Mouse (Mus musculus) forebrain, embryonic 11.5 days (tissue): Measurements from ENCODE around the gene Fam219a. TPM values are rescaled to one million over a fixed set of nuclear protein-coding genes. Genes with fewer than 3 reads are reported as not detected.

ENCODE experiments used
- ATAC-seq: fragments of 200-750 bp; cut with Nextera tagmentation; replicated peaks from 2 replicates; pipeline ENCODE4 v1.8.0; 2017; ENCODE audit warnings: moderate TSS enrichment; ENCODE audit not compliant: low FRiP score
- DNase-seq: peaks from one replicate; pipeline ENCODE4 v3.0.0-alpha.2; 2017; ENCODE audit warnings: low spot score
- H3K27ac ChIP-seq: fragments of 300-500 bp; sonication (generic); 2 replicates; pipeline ENCODE4 v1.5.1; 2014; ENCODE audit warnings: low read depth, low read length
- H3K27me3 ChIP-seq: fragments of 300-500 bp; sonication (generic); 2 replicates; pipeline ENCODE4 v1.6.1; 2014; ENCODE audit warnings: mild to moderate bottlenecking, low read length, mixed read lengths; ENCODE audit not compliant: control insufficient read depth, insufficient read depth
- H3K36me3 ChIP-seq: fragments of 300-500 bp; sonication (generic); 2 replicates; pipeline ENCODE4 v1.6.1; 2014; ENCODE audit warnings: mild to moderate bottlenecking, low read length, moderate library complexity, mixed read lengths; ENCODE audit not compliant: control insufficient read depth, insufficient read depth
- H3K4me1 ChIP-seq: fragments of 300-500 bp; sonication (generic); replicated peaks from 2 replicates; pipeline ENCODE4 v1.6.1; 2014; ENCODE audit warnings: low read length, mixed read lengths; ENCODE audit not compliant: control insufficient read depth, insufficient read depth
- H3K4me2 ChIP-seq: fragments of 300-500 bp; sonication (generic); 2 replicates; pipeline ENCODE4 v1.6.1; 2014; ENCODE audit warnings: low read depth, mild to moderate bottlenecking, low read length, moderate library complexity, mixed read lengths; ENCODE audit not compliant: severe bottlenecking
- H3K4me3 ChIP-seq: fragments of 300-500 bp; sonication (generic); 2 replicates; pipeline ENCODE4 v1.5.1; 2014; ENCODE audit warnings: low read depth, low read length
- H3K9ac ChIP-seq: fragments of 300-500 bp; sonication (generic); 2 replicates; pipeline ENCODE4 v1.6.1; 2014; ENCODE audit warnings: low read length
- H3K9me3 ChIP-seq: fragments of 300-500 bp; sonication (generic); 2 replicates; pipeline ENCODE4 v1.6.1; 2016; ENCODE audit warnings: low read length, mixed read lengths; ENCODE audit not compliant: control insufficient read depth
- WGBS: fragments of 180-500 bp; shearing (Covaris S2); extraction: QIAGEN DNeasy Blood & Tissue Kit; methylation state at CpG from one replicate; pipeline ENCODE4 v1.1.7; 2014; 5-methylcytosine and 5-hydroxymethylcytosine counted together
- polyA plus RNA-seq: library from polyadenylated mRNA; unstranded; fragments of >200 nt; fragmentation: Nextera tagmentation; extraction: Ambion mirVana; gene quantifications from 2 replicates; pipeline ENCODE4 v1.2.1, GENCODE M21; 2014

The Fam219a gene
- polyA plus RNA-seq, 1 experiment from 2014 or later = 6.7 TPM

- H3K9ac ChIP-seq = no peak overlapping the region
- DNase-seq (no peak), ATAC-seq (no peak)
- H3K27me3 ChIP-seq = peaks cover 20% of the 10 kb centered on the region
- no peak overlapping the region for H3K4me3 ChIP-seq
- no peaks in the 10 kb centered on the region for H3K36me3 ChIP-seq
- H3K9me3 ChIP-seq = no peaks in the 10 kb centered on the region
- H3K4me1 ChIP-seq = peaks cover 7% of the 10 kb centered on the region
- H3K4me2 ChIP-seq = no peak overlapping the region
- H3K27ac ChIP-seq = no peak overlapping the region
- WGBS = 85% methylated on average over 7 of the region's 7 CpGs
Observed at GRCm38 (mm10) chr4:41492951-41493350, 76.4 kb downstream of the Fam219a start.

GRCm38 (mm10) chr4:41481601-41482017, 87.7 kb downstream of the Fam219a start:
- no peaks in the 10 kb centered on the region; the same call in 1 of the 2 replicates for H3K4me1 ChIP-seq
- DNase-seq (no peak), ATAC-seq (no peak)
- H3K27me3 ChIP-seq = no peaks in the 10 kb centered on the region
- no peak overlapping the region for H3K4me2 ChIP-seq
- H3K9me3 ChIP-seq = no peaks in the 10 kb centered on the region; the same call in 1 of the 2 replicates
- no peak overlapping the region for H3K4me3 ChIP-seq
- no peak overlapping the region for H3K9ac ChIP-seq
- H3K36me3 ChIP-seq = no peaks in the 10 kb centered on the region
- 63% methylated on average over 6 of the region's 6 CpGs for WGBS
- no peak overlapping the region for H3K27ac ChIP-seq

- no peaks in the 10 kb centered on the region; the same call in 1 of the 2 replicates for H3K4me1 ChIP-seq
- no peaks in the 10 kb centered on the region for H3K27me3 ChIP-seq
- no peak overlapping the region for H3K4me3 ChIP-seq
- H3K4me2 ChIP-seq = no peak overlapping the region
- H3K9ac ChIP-seq = no peak overlapping the region
- 87% methylated on average over 8 of the region's 8 CpGs for WGBS
- H3K9me3 ChIP-seq = no peaks in the 10 kb centered on the region
- no peaks in the 10 kb centered on the region for H3K36me3 ChIP-seq
- DNase-seq = no peak
- ATAC-seq = no peak
- no peak overlapping the region for H3K27ac ChIP-seq
Observed at GRCm38 (mm10) chr4:41480254-41480653, 89.1 kb downstream of the Fam219a start.

GRCm38 (mm10) chr4:41479456-41479804, 89.9 kb downstream of the Fam219a start:
- Histone ChIP-seq H3K4me2 (no peak overlapping the region), H3K36me3 (no peaks in the 10 kb centered on the region), H3K4me3 (no peak overlapping the region), H3K9me3 (no peaks in the 10 kb centered on the region), H3K27ac (no peak overlapping the region), H3K4me1 (no peaks in the 10 kb centered on the region; the same call in 1 of the 2 replicates), H3K27me3 (no peaks in the 10 kb centered on the region), H3K9ac (no peak overlapping the region)
- ATAC-seq (no peak), DNase-seq (no peak)
- 83% methylated on average over 1 of the region's 1 CpGs for WGBS

- H3K27ac ChIP-seq = no peak overlapping the region
- ATAC-seq (no peak), DNase-seq (no peak)
- H3K36me3 ChIP-seq = no peaks in the 10 kb centered on the region
- H3K27me3 ChIP-seq = no peaks in the 10 kb centered on the region
- 66% methylated on average over 4 of the region's 4 CpGs for WGBS
- no peak overlapping the region for H3K4me3 ChIP-seq
- H3K9me3 ChIP-seq = no peaks in the 10 kb centered on the region
- no peak overlapping the region for H3K4me2 ChIP-seq
- no peaks in the 10 kb centered on the region; the same call in 1 of the 2 replicates for H3K4me1 ChIP-seq
- H3K9ac ChIP-seq = no peak overlapping the region
Observed at GRCm38 (mm10) chr4:41478751-41479455, 90.4 kb downstream of the Fam219a start.

GRCm38 (mm10) chr4:41477648-41478160, 91.6 kb downstream of the Fam219a start:
- Histone ChIP-seq H3K9ac (no peak overlapping the region), H3K27ac (no peak overlapping the region), H3K4me1 (no peaks in the 10 kb centered on the region; the same call in 1 of the 2 replicates), H3K4me2 (no peak overlapping the region), H3K36me3 (no peaks in the 10 kb centered on the region), H3K9me3 (no peaks in the 10 kb centered on the region), H3K27me3 (no peaks in the 10 kb centered on the region), H3K4me3 (no peak overlapping the region)
- DNase-seq (no peak), ATAC-seq (no peak)
- 87% methylated on average over 9 of the region's 9 CpGs for WGBS

- H3K9me3 ChIP-seq = no peaks in the 10 kb centered on the region
- H3K27ac ChIP-seq = peak overlapping the region; percentile 78
- no peak for DNase-seq
- H3K4me2 ChIP-seq = no peak overlapping the region
- H3K36me3 ChIP-seq = no peaks in the 10 kb centered on the region
- 0 out of 2 replicates have a peak overlapping the region, but pooled peaks have one; percentile 4 for H3K9ac ChIP-seq
- WGBS = 83% methylated on average over 1 of the region's 1 CpGs
- ATAC-seq = no peak
- no peak overlapping the region for H3K4me3 ChIP-seq
- peaks cover 15% of the 10 kb centered on the region; the same call in 1 of the 2 replicates for H3K4me1 ChIP-seq
- no peaks in the 10 kb centered on the region for H3K27me3 ChIP-seq
Observed at GRCm38 (mm10) chr4:41471384-41471689, 98.0 kb downstream of the Fam219a start.

GRCm38 (mm10) chr4:41470684-41471383, 98.5 kb downstream of the Fam219a start:
- Histone ChIP-seq H3K27me3 (no peaks in the 10 kb centered on the region), H3K27ac (peak overlapping the region; percentile 78), H3K9me3 (no peaks in the 10 kb centered on the region), H3K9ac (0 out of 2 replicates have a peak overlapping the region, but pooled peaks have one; percentile 4), H3K4me2 (no peak overlapping the region), H3K4me1 (peaks cover 15% of the 10 kb centered on the region; the same call in 1 of the 2 replicates), H3K36me3 (no peaks in the 10 kb centered on the region), H3K4me3 (no peak overlapping the region)
- ATAC-seq (peak; percentile 74), DNase-seq (peak; percentile 56)
- 25% methylated on average over 5 of the region's 5 CpGs for WGBS
